Mouse (Mus musculus) 3T3-L1 (cell line): ENCODE measurements at regions not wholly inside any gene's neighbourhood (a gene's known extent, or its start where the extent isn't known, plus 50 kb on each side); places are given as distances from the start of the nearest gene placed in this dataset.

Source experiments
- DNase-seq: peaks from one replicate; pipeline ENCODE4 v3.0.0-alpha.2; 2015; ENCODE audit warnings: low read depth, low spot score

GRCm38 (mm10) chr10:19140628-19141027 lies 125.2 kb upstream of the Tnfaip3 start:
- DNase-seq, result no peak

GRCm38 (mm10) chr10:19139234-19139633 lies 123.8 kb upstream of the Tnfaip3 start:
- no peak for DNase-seq

DNA sequence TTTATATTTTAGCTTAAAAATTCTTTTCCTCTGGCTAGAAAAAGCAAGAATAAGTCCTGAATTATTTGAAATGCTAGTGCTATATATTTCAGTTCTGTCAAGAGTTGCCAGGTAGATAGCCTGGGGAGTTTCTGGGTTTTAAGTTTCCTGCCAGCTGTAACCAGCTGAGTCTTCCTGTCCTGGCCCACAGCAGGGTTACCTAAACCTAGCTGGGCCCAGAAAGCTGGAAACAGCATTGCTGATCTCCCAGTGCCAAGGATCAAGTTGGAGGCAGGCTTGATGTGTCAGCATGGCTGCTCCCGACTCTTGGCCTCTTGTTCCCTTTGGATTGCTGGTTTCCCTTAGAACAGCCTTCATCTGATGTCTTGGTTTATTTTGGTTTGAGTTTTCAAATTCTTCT lies 122.8 kb upstream of the Tnfaip3 start:
- DNase-seq, result no peak

GRCm38 (mm10) chr10:19127581-19128291 lies 112.3 kb upstream of the Tnfaip3 start:
- DNase-seq, result no peak

GRCm38 (mm10) chr10:19126922-19127321 lies 111.5 kb upstream of the Tnfaip3 start:
- peak; percentile 72 for DNase-seq

GRCm38 (mm10) chr10:19126438-19126837 lies 111.0 kb upstream of the Tnfaip3 start:
- peak; percentile 54 for DNase-seq

DNA sequence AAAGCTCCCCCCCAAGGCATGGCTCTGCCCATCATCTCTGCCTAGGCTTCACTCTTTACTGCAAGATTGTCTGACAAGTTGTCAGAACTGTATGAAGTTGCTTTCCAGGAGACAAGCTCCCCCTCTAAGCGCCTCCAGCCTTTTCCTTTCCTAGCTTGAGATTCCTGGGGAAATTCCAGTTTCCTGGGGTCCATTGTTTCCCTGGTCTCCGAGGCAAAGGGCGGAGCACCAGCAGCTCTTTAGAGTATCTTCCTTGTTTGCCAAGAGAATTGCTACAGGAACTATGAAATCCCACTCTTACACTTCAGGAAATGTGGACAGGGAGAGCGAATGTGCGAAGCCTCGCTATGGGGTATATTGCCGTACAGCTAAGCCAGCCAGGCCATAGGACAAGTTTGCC lies 108.2 kb upstream of the Tnfaip3 start:
- DNase-seq, result no peak

DNA sequence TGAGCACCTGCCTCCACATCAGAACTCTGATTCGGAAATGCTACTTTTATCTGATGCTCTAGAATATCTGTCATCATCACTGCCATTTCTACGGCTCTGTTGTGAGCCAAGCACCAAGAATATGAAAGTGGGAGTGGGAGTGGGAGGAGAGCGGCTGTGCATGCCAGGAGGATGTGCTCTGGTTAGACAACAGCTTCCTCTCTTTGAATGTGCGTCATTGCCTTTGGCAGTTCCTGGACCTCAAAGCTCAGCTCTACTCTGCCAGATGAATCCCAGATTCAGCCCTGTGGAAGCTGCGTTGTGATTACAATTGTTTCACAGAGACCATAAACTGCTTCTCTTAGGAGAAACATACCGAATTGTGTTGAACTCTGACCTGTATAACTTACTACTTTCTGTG lies 106.8 kb upstream of the Tnfaip3 start:
- no peak for DNase-seq

- DNase-seq, result no peak
Measured at GRCm38 (mm10) chr10:19119281-19120049, 104.0 kb upstream of the Tnfaip3 start.

GRCm38 (mm10) chr10:19118569-19119280 lies 103.3 kb upstream of the Tnfaip3 start:
- DNase-seq, result peak; percentile 62

DNA sequence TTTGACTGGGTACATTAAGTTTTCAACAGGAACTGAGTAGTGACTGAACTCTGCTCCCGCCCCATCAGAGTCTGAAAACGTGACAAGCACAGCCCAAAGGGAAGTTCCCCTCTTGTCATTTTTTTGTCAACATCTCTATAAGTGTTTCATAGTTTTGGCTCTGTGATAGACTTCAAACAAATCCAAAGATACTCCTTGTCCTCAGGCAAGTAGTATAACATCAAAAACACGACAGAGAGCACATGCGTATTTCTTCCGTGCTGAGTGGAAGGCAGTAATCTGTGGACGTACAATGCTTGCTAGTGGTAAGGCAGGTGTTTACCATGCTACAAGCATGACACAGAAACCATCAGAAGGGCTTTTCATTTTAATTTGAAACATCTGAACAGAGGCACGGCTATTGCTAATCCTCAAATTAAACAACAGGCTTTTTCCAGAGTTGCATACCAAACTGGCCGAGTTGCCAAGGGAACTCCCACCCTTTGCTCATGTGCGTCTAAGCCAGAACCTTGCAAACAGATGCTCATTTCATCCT lies 101.7 kb upstream of the Tnfaip3 start:
- peak; percentile 56 for DNase-seq

DNA sequence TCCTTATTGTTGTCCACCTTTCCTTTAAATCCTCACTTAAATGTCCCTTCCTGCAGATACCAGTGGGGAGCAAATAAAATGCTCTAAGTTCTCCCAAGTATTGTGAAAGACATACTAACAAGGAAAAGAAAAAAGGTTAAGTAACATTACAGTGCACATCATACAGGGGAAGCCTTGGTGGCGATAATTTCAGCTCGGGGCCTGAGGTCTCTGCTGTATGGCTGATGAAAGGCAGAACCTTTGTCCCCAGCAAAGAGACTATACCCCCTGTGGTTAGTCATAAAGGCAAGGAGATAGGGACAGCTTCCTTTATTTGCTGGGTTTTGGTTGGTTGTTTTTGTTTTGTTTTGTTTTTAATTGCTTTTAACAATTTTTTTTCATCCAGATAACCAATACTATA lies 97.0 kb upstream of the Tnfaip3 start:
- no peak for DNase-seq

DNA sequence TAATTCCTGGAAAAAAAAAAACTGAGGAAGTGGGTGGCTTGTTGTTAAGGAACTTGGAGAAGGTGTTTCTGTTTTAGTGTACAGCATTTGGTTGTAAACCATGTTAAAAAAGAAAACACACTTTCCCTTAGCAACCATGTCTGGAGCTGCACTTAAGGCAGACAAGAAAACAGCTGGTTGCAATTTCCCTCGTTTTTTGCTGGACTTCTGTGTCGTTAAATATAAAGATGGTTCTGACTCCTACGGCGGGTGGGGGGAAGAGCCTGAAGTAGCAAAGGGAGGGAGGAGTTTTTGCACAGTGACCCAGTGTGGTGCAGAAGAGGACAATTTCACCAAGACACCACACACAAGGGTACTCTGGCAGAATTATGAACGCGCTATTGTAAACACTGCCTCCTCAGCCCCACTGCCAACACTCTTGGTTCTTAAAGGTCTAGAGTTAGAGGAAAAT lies 89.8 kb upstream of the Tnfaip3 start:
- peak; percentile 27 for DNase-seq

DNA sequence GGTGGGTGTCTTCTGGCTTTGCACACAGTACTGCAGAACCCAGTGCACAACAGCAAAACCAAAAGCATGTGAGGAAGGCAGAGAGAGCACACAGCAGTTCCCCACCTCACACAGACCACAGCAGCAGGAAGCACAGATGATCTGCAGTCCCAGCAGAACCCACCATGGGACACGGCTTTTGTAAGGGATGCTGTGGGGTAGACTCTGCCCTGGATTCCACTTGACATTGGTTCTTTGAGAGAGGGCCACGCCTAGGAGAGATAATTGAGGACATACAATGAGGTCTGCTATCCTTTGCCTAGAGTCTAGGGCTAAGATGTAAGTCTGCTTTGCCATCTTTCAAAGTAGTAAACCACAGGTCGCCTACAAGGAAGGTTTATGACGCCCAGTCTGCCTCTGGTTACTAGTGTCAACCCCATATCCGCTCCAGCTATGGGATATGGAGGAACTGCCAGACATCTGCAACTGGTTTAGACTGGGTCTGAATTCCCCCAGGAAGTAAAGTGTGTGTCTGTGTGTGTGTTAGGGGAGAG lies 89.3 kb upstream of the Tnfaip3 start:
- DNase-seq, result peak; percentile 42

GRCm38 (mm10) chr10:19099369-19100285 lies 84.2 kb upstream of the Tnfaip3 start:
- no peak for DNase-seq

DNA sequence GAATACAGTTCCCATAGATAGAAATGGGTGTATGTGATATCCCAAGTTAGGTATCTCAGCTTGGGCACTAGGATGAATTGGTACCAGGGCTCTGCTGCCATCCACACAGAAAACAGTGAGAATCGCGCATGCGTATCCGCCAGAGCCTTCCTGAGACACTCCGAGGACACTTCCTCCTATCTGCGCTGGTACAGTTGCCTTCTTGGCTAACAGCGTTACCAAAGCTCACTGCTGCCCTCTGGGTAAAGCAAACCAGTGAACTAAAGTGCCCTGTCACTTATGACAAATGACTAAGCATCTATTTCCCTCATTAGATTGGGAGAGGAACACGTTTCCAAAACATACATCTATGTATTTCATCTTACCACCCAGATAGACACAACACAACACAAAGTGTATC lies 78.8 kb upstream of the Tnfaip3 start:
- no peak for DNase-seq

DNA sequence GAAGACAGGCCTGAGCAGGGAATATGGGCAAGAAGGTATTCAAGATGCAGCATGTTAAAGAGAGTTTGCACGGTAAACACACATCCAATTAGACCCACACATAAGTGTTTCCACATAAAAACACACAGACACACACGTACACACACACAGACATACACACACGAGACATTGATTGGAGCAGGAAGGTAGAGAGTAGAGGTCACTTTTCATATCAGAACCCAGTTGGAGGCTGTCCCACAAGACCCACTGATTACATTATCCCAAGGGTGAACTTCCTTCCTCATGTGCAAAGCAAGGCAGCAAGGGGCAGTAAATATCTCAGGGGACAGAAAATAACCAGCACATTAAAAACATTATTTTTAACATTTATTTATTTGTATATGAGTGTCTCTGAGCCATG lies 78.2 kb upstream of the Tnfaip3 start:
- no peak for DNase-seq

GRCm38 (mm10) chr10:19091949-19092348 lies 76.5 kb upstream of the Tnfaip3 start:
- DNase-seq, result peak; percentile 55

DNA sequence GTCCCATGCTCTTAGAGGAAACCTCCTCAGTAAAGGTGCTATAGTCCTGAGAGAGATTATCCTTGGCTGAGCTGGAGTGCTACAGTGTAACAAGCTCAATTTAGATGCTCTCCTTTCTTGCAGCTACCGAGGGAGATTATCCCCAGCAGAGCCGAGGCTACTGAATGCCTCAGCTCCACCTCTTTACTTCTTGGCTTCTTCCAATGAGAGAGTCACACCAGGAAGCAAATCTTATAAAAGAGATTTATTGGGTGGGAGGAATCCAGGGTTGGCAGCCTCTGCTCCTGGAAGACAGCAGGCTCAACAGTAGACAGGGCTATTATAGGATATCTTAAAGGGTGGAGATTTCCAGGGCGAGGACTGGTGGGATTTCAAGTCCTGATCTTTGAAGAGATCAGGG lies 75.7 kb upstream of the Tnfaip3 start:
- DNase-seq, result no peak

- peak; percentile 54 for DNase-seq
Measured at GRCm38 (mm10) chr10:19086995-19087394, 71.5 kb upstream of the Tnfaip3 start.

GRCm38 (mm10) chr10:19082136-19082535 lies 66.7 kb upstream of the Tnfaip3 start:
- DNase-seq, result peak; percentile 78
